Mouse (Mus musculus): ENCODE results near the gene Tpm1.

Tpm1 gene

GRCm38 (mm10) chr9:67049086-67049824 is at the start of gene Tpm1:
Gene Tpm1 (minus strand): TSS chr9:67049406.
- peak; percentile 67 for DNase-seq

DNA sequence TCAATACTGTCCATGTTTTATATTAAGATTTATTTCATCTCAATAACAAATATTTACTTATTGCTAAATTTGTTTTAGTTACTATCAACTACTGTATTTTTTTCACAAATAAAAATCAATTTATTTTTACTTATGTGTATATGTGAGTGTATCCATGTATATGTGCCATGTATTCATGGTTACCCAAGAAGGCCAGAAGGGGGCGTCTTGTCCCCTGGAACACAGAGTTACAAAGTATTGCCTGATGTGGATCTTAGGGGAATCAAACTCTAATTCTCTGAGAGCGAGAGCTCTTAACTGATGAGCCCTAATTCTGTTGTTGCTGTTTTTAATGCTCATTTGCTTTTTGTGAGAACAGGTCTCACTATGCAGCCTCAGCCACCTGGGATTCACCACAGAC is 45.2 kb upstream of the Tpm1 start:
- no peak for DNase-seq

GRCm38 (mm10) chr9:67092210-67092609 is 43.0 kb upstream of the Tpm1 start:
- DNase-seq: no peak

DNA sequence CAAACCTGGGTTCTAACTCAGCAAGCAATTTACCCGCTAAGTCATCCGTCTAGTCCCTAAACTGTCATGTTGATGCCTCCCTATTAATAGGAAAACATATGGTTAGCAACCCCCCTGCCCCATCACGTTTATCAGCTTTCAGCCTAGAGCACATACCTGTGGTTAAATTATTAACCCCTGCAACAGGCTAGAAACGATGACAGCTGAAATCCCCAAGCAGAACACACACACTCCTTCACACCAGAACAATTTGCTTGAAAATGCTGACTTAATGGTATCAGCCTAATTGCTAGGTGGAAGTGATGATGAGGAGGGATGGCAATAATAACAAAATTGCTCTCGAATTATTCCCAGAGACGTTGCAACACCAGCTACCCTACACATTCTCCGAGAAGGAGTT is 42.4 kb upstream of the Tpm1 start:
- DNase-seq: no peak

DNA sequence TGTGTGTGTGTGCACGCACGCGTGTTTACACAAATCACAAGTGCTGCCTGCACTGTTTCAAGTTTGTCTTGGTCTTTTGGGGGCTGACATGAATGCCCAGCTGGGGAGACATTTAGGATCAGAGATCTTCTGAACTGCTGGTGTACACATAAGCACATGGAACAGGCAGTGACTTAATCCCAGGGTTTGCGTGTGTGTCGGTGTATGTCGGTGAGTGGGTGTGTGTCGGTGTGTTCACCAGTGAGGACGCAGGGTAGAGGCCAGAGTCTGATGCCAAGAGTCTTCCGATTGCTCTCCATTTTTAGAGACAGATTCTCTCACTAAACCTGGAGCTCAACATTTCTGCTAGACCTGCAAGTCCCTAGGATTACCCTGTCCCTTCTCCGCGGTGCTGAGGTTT is 41.9 kb upstream of the Tpm1 start:
- no peak for DNase-seq

DNA sequence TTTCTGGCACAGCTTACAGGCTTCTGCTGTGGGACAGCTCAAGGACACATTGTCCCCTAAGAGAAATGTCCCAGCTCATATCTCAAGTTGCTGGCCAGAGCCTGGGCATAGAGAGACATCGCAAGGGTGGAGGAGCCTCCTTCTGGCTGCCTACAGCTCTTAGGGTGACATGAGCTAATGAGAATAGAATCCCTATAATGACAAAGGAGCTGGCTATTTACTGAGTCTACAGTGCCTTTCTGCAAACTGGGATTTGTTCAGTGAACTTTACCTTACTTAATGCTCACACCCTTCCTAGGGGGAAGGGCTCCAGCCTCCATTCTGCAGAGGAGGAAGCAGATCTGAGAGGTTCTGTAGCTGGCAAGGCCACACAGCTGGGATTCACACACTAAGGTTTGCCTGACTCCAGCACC is 41.4 kb upstream of the Tpm1 start:
- no peak for DNase-seq

DNA sequence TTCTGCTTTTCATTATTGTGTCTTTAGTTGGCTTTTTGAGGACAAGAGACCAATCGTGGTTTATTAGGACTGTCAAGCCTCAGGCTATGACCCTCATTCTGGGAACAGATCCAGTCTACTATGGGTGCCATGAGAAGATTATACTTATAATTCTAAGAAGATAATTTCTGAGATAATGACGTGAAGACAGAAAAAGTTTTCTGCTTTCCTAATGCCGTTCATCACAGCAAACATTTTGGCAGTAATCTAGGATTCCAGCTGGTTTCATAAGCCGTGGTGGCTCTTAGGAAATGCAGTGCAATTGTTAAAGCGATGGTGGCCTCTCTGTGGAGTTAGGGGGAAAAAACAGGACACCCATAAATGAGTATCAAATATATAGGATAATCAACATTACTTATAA is 40.0 kb upstream of the Tpm1 start:
- no peak for DNase-seq

- no peak for DNase-seq
These were observed 34.6 kb upstream of the Tpm1 start for GRCm38 (mm10) chr9:67083801-67084200.

DNA sequence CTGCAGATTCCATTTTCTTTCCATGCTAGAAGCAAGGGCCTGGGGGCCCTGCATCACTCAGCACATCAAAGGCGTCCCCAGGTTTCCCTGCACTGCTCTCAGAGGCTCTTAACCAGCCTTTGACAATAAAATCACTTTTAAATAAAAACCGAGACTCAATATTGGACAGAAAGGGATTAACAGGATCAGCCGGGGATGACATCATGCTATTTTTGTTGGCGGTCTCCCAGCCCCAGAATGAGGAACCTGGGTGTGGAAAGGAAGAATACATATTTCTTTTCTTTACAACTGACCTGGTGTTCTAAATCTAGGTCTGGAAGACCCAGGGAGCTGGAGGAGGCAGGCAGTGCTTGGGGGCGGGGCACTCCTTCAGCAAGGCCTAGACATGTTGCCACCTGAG is 32.5 kb upstream of the Tpm1 start:
- no peak for DNase-seq

DNA sequence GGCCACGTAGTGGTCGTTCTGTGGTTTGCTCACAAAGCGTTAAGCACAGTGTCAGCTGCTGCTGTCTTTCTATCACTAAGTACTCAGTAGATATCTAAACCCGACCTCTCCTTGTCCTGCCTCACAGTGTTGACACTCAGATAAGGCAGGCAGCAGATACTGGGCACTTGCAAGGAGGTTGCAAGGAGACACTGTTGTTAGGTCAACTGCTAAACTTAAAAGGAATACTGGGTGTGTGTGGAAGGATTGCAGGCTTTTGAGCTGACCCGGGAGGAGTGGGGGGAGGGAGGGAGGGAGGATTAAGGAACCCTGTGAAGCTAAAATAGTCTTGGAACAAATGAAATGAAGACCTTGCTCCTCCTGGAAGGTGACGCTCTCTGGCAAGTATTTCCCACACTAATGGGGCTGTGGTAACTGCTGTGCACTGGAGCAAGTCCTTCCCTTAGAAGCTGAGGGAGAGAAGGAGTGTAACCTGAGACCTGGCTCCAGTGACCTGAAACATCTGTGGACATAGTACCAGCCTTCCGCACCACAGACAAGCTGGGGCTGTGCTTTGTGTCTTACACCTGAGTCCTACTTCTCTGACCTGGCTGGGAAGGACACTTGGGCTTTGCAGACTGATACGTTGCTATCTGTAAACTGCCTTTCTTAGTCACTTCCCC is 28.6 kb upstream of the Tpm1 start:
- no peak for DNase-seq

GRCm38 (mm10) chr9:67077266-67077657 is 28.1 kb upstream of the Tpm1 start:
- no peak for DNase-seq

- no peak for DNase-seq
These were observed 23.0 kb upstream of the Tpm1 start for GRCm38 (mm10) chr9:67072182-67072581.

DNA sequence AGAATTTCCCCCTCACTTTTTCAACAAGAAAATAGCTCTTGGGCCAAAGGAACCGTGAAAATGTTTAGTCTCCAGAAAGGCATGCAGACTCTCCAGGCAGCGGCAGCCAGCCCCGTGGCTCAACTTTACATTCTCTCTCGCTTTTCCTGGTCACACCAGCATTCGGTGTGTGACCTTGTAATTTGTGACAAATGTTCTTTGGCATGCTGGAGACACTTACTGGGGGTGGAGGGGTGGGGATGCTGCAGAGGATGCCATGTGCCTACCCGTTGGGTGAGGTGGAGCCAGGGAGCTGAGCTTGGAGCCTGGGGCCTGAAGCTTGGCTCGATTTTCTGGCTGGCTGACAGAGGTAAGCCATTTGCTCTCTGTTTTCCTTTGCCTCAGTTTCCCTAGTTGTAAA is 22.4 kb upstream of the Tpm1 start:
- DNase-seq: no peak

DNA sequence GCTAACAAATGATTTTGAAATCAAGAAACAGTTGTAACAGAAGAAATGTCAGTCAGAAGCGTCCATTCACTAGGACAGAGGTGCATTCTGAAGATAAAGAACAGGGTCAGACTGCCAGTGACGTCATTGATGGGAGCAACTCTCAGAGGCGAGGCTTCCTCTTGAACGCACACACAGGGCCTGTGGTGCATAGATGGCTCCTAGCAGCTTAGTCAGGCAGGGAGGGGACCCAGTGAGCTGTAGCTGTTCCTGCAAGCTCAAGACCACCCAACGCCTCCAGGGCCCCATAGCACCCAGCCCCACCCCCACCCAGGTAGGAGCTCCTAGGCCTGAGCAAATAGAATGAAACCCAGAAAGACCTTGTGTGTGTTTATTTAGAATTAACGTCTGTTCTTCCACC is 21.9 kb upstream of the Tpm1 start:
- no peak for DNase-seq

GRCm38 (mm10) chr9:67066616-67067015 is 17.4 kb upstream of the Tpm1 start:
- DNase-seq: no peak

- no peak for DNase-seq
These were observed 10.5 kb upstream of the Tpm1 start for GRCm38 (mm10) chr9:67059714-67060113.

- no peak for DNase-seq
These were observed 9.2 kb upstream of the Tpm1 start for GRCm38 (mm10) chr9:67058366-67058765.

GRCm38 (mm10) chr9:67050736-67051337 is 1.6 kb upstream of the Tpm1 start:
- DNase-seq: peak; percentile 6

- no peak for DNase-seq
These were observed 630 bp upstream of the Tpm1 start for GRCm38 (mm10) chr9:67049836-67050235.

DNA sequence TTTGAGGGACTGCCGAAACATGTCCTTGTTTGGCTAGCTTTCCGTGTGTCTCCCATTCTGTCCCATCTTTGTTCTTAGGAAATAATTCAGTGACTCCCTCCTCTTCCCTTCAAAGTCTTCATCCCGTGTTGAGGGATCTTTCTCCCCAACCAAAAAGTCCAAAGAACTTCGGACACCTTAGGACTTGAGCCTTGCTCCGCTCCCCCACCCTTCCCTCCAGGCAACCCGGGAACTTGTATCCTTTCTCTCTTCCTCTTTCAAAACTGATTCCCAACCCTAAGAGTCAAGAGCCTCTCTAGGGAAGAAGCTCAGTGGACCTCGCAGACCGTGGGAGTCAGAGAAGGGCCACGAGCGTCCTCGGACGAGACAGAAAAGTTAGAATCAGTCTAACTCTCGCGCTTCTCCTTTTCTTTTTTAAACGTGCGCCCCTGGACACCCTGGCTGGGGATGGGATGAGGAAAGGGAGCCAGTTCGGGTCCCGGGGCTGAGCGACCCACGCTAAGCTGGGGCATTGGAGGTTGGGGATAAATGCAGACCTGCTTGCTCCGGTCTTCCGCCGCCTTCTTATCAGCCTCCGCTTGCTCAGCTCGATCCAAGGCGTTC is 622 bp downstream of the Tpm1 start:
- no peak for DNase-seq

- DNase-seq: peak; percentile 53
These were observed 1.4 kb downstream of the Tpm1 start for GRCm38 (mm10) chr9:67047606-67048482.

DNA sequence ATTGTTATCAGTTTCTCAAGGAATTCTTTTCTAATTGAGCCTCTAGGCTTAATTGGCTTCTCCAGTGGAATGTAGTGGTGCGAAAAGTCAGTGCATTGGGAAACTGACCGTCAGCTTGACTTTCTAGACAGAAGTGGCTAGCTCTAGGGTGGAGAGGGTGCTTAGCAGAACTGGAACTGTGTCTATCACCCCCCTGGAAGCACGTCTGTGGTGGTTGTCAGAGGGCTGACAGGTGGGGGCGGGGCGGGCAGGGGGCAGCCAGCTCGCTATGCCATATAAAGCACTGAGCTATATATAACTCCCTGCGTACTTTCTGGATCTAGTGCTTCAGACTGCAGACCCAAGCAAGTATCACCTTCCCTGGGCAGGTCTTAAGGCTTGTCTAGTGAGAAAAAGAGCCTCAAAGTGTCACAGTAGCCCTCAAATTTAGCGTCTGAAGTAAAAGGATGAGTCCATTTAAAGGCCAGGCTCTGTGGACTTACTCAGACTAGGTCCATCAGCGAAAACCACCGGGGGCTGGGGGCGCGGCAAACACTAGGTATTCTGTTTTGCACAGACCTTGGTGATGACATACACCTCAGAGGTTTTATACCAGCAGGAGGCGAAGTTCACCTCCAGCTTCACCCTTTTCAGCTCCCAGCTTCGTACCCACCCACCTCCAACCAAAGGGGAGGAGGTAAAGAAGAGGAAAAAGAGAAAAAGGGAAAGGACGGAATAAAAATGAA is 2.2 kb downstream of the Tpm1 start:
- peak; percentile 38 for DNase-seq
